Mouse (Mus musculus) cerebellum, adult (tissue): ENCODE results near the gene Chrna5.

Experiments used
- ATAC-seq: cut with Nextera tagmentation; 2 replicates; pipeline ENCODE4 v1.9.2; 2017; ENCODE audit warnings: mild to moderate bottlenecking, moderate library complexity, mixed read lengths; ENCODE audit not compliant: insufficient number of reproducible peaks, low FRiP score, low TSS enrichment

Chrna5 gene

DNA sequence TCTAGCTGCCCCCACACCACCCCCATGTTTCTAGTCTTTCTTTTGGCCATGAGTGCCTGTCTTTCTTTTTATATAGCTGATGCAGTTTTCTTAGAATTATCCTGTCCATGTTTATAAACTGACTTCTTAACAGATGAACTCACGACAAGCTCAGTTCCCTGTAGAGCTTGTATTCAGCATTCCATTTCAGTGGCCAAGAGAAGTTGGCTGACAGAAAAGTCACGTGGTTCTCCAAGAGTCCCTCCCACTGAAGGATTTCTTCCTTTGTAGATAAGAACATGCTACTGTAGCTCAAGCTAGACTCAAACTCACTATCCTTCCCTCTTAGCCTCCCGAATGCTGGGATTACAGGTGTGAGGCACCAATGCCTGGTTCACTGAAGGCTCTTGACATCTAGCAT, 36.2 kb downstream of the Chrna5 start:
- no peak for ATAC-seq

DNA sequence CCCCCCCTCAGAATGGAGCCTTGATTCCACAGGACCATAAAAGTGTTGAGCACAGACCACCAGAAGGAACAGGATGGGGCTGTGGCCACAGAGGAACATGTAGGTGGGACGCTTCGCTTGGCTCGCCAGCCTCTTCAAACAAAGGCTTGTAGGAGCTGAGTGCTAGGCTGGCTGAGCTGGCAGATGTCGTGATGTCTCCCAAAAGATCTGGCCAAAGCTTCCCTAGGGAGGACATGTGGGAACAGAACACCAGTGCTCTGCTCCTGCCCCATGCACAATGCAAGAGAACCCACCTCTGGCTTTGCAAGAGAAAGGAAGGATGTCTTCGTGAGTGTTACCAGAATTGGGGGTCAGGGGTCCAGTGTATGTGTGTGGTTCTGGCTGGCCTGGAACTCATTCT, 42.6 kb downstream of the Chrna5 start:
- no peak for ATAC-seq

DNA sequence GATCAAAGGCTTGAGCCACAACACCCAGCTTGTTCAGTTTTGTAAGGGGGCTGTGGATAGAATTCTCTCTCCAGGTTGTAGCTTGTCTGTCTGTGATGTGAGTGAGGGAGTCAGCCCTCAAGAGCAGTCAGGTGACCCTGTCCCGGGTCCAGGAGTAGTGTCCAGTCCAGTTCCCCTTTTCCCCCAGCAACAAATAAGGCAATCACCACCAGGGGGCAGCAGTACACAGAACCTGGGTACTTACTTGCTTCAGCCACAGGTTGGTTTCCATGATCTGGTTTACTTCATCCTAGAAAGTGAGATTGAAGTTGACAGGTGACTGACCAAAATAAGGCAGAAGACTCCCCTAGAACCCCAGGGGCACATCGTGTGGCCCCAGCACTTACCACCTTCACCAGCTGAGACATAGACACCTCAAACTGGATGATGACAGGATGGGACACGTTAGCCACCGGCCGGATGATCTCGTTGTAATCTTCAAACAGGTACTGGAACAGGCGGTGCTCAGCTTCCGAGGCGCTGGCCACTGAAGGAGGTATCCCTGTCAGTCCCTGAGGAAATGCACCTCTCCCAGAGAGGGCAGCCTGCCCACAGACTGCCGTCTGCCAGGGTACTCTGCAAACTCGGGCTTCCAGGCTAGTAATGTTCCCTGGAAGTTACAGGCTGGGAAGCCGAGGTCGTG, 43.4 kb downstream of the Chrna5 start:
- peak; percentile 26; the same call in 1 of the 2 replicates for ATAC-seq

DNA sequence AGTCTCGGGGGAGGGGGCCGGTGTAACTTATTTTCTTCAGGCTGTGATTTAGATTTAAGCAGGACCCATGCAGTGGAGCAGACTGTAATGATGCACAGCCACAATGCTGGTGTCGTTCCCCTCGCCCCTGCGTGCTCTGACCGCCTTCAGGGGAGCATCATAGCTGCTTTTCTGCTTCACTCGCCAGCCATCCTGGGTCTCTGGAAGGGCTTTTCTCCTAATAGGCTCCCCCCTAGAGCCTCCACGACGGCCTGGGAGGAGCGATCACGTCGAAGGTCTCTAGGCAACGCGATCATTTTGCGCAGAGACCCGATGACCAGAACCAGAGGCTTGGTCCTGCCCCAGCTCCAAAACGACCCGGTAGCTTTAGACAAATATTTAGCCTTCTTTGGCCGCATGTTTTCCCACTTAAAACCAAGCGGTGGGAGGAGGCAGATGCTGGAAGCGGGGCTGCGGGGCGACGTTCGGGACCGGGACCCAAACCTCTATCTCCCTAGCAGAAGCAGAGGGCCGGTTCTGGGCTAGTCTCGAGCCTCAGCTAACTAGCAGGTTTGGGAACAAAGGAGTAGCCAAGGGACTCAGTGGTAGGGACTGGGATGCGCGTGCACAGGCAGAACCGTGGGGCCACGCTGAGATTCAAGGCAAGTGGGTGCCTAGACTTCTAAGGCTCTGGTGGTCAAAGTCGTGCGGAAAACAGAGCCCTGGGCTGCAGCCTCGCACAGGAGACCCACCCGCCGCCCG, 45.0 kb downstream of the Chrna5 start:
- ATAC-seq = no peak

DNA sequence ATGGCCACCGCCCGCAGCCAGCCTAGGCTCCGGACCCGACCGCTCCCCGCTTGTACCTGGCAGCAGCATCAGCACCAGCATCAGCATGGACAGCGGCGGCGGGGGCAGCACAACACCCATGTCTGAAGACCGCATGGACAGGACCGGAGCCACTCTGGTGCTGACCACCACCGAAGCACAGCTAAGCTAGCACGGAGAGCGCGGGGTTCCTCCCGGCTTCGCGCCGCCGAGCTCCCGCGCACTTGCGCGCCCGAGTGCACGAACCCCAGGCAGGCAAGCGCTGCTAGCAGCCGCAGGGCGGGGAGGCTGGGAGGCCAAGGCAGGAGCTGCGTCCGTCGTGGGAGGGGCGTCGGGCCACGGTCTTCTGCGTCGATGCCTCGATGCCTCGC, 45.6 kb downstream of the Chrna5 start, which contains the start of gene Chrna3:
Chrna3 (minus strand) TSS at position 288 of the 389 bp plus-strand sequence.
- ATAC-seq = no peak

DNA sequence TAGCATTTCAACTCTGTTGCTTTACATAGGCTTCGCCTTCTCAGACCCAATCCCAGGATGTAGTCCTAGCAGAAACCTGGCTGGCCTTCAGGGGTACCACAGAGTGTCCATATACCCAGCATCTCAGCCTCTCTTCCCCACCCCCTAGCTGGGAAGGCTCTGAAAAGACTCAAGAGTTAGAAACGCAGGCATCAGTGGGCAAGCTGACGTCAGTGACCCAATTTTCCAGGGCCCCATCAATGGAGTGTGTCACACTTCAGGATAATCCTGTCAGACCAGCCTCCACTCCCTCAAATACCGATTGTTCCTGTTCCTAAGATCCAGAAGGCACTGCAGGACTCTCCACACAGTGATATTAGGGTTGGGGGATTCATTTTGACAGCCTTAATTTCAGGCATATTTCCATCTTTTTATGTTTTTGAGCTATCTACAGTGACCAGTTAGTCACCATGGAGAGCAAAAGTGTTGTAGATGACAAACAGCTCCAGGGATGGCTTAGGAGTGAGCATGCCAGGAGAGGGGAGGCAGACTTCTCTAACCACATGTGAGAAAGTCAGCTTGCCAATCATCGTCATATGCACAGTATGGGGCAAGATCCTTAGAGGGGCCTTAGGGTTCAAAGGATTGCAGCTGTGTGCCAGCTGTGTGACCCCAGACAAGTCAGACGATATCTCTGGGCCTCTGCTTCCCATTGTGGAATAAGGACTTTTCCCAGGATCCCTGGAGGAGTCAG, 50.9 kb downstream of the Chrna5 start:
- no peak for ATAC-seq

DNA sequence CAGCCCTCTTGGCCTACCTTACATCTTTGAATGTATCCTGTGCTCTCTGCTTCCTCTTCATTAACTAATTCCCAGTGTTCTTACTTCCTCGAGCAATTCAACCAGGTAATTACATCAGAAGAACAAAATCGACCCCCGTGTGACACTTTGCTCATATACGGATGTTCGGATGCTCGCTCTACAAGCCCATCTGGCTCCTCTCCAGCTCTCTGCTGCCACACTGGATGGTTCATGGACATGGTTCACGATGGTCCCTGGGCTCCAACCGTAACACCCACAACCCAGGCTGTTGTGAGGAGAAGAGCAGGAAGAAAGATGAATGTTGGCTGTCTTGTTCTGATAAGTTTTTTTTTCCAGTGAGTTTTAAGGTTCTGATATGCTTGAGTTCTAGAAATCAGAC, 58.3 kb downstream of the Chrna5 start:
- no peak for ATAC-seq

DNA sequence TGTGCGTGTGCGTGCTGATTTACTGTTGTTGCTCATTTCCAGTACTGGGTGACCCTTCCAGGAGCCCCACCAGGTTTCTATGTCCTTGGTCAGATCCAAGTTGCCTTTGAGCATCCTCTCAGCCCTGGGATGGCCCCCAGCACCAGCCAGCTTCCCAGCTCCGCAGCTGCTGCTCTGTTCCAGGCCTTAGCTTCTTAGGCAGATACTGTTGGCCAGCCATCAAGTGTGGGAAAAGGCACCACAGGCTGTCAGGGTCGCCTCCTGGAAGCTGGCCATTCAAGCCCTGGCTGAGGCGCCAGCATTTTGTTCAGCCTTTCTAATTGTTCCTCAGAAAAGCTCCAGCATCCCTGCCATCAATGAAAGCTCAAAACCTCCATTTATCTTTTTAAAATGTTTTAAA, 59.3 kb downstream of the Chrna5 start:
- no peak for ATAC-seq

DNA sequence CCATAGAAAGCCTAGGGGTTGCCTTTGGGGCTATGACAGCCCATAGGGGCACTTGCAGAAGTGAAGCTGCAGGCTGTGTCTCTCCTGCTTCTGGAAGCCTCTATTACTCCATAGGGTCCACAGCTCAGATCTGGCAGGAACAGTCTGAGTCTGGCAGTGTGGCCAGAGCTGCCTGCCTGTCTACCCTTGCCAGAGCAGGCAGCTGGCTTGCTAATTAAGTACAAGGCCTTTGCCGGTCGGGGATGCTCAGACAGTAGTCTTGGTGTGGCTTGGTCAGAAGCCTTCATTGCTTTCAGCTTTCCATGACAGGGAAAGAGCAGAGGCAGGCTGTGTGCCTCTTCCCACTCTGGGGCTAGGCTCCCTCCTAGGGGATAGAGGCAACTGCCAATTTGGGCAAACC, 60.7 kb downstream of the Chrna5 start:
- ATAC-seq = no peak

DNA sequence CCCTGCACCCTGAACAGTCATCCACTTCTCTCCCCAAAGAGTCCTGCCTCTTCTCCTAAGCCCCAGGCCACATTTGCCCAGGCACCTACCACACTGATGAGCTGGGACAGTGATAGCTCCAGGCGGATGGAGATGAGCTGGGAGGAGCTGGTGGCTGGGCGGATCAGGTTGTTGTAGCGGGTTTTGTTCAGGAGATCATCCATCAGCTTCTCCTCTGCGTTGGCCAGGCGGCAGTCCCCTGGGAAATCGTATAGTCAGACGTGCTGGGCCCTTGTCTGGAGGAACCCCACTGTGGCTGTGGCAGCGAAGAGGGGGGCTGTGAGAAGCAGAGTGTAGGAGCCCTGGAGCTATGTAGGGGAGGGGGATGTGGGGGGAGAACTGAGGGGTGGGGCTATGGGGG, 63.0 kb downstream of the Chrna5 start:
- no peak for ATAC-seq

DNA sequence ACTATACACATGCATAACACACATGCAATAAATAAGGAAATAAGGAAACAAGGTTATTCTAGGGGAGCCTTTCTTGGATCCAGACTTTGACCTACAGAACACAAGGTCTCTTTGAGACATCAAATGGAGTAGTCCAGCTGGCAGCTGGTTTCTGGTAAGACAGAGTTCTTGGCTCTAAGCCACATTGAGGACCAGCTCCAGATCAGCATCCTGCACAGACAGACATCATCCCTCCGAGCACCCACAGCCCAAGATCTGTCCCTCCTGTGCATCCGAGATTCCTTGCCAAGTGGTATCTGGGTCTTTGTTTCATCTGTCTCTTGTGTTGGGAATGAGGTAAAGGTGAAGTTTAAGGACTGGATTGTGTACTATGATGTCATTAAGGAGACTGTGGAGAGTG, 64.3 kb downstream of the Chrna5 start:
- ATAC-seq = no peak

DNA sequence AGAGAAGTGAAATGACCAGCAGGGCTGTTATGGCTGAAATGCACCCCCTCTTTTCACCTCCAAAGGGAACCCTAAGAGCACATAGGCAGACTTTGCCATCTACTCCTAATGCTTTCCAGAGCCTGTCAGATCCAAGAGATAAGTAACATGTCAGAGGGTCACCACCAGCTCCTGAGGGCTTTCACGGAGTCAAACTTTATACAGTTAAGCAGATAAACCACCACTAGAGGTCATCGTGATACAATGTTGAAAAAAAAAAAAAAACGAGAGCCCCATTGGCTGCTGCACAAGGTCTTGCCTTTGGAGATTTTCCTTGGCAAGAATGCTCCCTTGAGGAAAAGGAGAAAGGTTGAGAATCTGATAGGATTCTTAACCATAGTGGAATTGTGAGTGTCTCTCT, 66.1 kb downstream of the Chrna5 start:
- 0 out of 2 replicates have a peak, but pooled peaks have one; percentile 40 for ATAC-seq

DNA sequence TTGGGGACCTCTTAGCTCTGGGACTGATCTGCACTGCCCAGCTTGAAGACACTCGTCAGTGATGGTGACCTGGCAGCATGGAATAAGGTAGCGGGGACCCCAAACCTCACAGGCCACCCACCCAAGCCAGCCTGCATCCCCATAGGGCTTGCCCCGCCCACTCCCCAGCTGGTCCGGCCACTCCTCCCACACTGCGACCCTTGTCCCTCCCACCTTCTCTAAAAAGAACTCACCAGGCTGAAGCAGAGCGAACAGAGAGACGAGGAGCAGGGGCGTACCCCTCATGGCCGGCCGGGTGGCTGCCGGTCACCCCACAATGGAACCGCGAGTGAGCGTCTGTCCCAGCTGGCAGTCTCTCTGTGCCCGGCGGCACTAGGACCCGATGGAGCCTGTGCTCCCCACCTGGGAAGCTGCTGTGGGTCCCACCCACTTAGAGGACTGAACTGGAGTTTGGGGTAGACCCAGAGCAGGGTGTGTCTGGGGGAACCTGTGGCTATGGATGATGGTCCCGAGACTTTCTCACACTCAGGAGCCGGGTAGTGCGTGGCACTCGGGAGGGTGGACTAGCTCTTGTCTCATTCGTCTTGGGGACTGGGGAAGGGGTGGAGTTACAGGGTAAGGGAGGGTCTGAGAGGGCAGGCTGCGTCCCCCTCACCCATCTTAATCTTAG, 67.7 kb downstream of the Chrna5 start, which contains the start of gene Chrnb4:
Chrnb4 (minus strand) TSS at position 569 of the 670 bp plus-strand sequence.
- no peak for ATAC-seq

DNA sequence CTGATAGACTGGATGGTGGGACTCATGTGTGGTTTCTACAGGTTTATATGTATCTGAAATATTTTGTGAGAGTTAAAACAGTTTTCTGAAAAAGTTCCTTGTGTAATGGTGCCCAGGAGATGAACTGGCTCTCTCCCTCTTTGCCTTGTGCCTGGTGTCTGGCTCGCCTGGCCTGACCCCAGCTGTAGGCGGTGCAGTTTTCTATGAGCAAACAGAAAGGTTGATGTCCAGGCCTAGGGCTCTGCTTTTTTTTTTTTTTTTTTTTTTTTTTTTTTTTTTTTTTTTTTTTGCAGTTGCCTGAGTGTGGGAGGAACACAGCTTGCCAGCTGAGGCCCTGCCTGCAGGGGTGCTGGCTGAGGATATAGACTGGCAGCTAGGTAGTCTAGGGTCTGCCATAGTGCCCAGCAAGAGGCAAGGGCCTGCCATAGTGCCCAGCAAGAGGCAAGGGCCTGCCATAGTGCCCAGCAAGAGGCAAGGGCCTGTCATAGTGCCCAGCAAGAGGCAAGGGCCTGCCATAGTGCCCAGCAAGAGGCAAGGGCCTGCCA, 74.8 kb downstream of the Chrna5 start:
- ATAC-seq = no peak
